Mouse (Mus musculus): Measurements from ENCODE around the gene Lhpp. TPM values are rescaled to one million over a fixed set of nuclear protein-coding genes. Genes with fewer than 3 reads are reported as not detected.
A peak's percentile ranks its signal among the peaks of the same experiment; 100 is the strongest.

The Lhpp gene
- total and polyA plus RNA-seq, 3 experiments: 23.0 to 38.6 (median 25.2) TPM

DNA sequence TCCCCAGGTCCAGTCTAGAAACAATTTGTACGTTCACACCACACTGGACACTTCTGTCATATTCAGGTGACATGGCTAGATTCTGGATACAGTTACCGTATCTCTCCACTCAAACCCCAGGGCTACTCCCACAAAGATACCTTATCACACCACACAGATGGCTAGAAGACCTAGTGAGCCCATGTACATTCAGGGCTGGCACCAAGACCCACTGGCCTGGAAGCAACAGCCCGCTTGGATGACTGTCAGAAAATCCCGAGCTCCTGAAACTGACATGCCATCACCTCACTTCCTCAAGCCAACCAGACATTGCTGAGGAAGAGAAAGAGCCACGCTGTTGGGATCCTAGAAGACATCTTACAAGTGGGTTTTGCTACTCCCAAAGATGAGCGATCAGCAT is 128.4 kb downstream of the Lhpp start:
- no peak for DNase-seq

DNA sequence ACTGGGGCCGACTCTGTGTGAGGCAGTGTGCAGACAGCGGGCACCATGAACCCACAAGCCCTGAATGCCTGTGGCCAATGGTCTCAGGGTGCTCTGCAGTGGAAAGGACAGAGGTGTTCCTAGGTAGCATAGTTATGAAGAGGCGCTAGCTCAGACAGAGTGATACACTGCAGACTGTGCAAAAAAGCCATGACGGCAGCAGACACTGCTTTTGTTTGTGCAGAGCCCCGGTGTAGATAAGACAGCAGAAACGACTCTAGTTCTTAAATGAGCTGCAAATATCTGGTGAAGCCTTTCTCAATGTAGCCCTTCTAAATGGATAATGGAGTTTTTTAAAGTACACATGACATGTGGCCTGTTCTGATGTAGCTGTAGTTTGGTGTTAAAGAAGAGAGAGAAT is 129.4 kb downstream of the Lhpp start:
- DNase-seq: no peak

DNA sequence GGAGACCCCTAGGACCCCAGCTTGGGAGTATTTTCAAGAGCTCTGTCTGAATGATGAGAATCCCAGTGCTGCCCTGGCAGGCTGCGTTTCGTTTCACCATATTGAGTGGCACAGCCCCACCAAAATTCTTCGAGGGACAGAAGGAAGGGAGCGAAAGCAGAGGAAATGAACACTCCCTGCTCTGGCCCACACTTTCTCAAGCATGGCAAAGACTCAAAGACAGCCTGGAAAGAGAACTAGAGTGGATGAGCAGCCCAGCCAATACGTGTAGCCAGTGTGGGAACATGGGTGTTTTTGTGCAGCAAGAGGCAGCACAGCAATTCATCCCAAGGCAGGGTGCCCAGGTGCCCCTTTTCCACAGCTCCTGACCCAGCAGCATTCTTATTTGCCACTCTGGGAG is 132.5 kb downstream of the Lhpp start:
- no peak for DNase-seq

DNA sequence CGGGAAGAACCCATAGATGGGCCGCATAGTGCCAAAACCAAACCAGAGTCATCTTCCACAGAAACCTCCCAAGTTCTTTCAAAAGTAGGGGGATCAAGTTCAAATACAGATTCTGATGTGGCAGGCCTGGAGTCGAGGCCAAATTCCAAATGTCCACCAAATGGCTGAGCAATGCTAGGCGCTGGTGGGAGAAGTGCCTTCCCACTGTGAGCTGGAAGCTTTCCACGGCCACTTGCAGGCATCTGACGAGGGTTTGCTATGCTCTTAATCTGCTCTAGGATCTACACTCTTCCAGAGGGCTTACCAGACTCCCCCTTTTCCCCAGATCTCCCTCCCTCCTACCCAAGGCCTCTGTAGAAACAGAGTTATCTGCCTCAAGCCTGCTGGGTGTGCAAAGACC is 136.7 kb downstream of the Lhpp start:
- no peak for DNase-seq

DNA sequence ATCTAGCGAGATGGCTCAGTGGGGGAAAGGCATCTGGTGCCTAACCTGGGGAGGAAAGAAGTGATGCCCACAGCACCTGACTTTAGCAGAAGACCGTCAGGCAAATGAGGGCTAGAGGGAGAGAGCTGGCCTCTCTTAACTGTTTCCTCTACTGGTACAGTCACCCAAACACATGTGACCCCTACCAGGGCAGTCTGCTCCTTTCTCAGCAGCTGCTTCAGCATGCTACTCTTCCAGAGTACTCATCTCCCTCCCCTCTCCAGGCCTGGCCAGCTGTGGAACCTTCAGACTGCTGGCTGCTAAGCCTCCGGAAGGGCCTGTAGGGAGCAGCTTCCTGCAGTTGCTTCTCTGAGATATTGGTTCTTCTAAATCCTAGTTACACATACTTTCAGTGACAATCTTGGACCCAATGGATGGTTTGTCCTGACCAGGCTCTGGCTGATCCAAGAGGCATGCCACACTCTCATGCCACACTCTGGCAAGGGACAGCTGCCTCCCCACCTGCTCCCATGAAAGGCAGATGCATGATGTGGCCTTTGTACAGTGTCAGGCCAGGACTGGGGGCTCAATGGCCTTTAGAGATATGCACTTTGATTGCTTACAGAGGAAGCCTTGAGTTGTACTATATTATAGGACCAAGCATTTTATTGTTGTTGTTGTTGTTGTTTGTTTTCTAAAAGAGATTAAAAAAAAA is 137.8 kb downstream of the Lhpp start:
- DNase-seq: no peak

DNA sequence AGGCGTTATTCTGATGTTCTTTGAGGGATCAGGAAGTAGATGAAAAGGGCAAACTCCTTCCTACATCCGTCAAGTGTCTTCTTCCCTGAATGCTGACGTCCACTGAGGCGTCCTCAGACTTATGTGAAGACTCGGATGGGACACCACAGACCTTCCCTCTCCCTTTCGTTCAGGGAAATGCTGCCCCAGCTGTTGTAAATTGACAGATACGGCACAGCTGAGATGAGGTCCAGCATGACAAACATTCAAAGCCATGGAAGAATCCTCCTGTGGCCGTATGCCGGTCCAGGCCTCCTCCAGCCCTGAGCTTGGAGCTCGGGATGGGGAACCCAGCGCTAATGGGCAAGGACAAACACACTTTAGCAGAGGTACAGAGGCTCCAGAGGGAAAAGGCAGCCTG is 139.1 kb downstream of the Lhpp start:
- no peak for DNase-seq

DNA sequence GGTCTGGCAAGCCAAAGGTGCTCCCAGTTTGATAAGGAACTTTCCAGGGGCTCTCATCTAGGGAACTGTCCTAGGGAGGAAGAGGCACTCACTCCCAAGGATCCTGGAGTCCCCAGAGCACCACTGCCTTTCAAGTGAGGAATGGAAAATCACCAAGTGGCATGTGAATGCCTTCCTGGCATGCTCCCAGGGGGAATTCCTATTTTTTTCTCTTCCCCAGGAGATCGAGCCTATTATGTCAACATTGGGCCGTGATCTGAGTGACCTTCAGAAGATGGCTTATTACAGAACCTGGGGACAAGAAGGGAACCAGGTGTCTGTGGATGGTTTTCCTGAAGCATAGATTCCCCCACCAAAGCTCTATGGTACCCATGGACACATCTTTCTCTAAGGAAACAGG is 141.3 kb downstream of the Lhpp start:
- peak; percentile 86 for DNase-seq

DNA sequence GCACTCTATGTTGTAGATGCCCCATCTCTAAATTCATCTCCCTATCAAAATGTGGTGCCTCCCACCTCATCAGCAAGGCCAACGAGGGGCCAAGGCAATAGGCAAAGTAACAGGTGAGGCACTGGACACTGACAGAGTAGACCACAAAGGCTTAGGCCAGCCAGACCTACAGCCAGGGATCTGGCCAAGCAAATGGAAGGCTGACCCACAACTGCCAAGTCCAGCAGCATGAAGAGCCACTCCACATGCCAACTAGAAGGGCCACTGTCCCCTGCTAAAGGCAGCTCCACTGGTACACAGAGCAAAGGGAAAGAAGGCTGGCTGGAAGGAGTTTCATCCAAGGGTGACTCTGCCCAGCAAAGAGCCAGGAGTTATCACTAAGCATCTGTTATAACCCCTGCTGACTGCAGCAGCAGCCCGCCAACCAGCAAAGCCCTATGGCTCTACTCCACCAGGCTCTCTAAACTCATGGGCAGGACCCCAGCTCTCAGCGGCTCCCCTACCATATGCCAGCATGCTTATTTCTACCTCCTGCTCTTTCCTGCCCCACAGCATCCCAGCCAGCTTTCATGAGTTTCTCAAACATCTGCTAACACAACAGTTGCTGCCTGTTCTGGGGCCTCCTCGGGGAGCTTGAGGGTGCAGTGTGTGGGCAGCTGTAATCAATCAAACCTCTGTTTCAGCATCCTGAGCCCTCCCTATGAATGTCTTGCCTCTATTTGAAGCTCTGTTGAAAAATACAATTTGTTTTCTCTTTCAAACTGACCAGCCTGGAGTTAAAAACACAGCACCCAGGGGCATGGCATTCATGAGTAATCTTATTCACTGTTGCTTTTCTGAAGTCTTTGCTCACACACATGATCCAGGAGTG is 143.3 kb downstream of the Lhpp start:
- DNase-seq: no peak

DNA sequence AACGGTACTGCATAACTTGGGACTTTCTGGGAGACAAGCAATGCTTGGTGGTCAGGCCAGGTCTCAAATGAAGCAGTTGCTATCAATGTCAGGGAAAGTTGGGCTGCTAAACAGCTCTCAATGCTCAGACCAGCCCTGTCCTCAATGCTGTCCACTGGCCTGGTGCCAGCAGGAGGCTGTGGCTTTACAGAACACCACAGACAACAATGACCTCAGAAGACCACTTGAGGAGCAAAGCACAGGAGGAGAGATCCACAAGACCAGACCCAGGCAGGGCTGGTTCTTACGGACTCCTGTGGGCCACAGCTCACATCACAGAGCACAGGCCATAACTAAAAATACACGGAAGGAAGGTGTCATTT is 143.9 kb downstream of the Lhpp start:
- DNase-seq: no peak

Other genes with a start within 250 kb of the Lhpp start
- gene Oat, start 34.2 kb upstream of the Lhpp start, total RNA-seq (2021): 100 to 1,000 TPM in 1 of 2 experiments, 10 to 100 TPM in 1; 99.3 to 144 TPM
- 87.9 and 111 TPM in 2 replicates for gene Oat, start 34.2 kb upstream of the Lhpp start, polyA plus RNA-seq (2012; rRNA removed)
- not detected for gene Nkx1-2, start 11.0 kb upstream of the Lhpp start, total RNA-seq (2021)
- gene Nkx1-2, start 11.0 kb upstream of the Lhpp start, polyA plus RNA-seq (2012; rRNA removed): not detected in 2 replicates
- 10 to 100 TPM; 61.1 to 69.5 TPM for gene Fam53b, start 203.2 kb downstream of the Lhpp start, total RNA-seq (2021)
- gene Fam53b, start 203.2 kb downstream of the Lhpp start, polyA plus RNA-seq (2012; rRNA removed): 97.5 and 140 TPM in 2 replicates
- gene Eef1akmt2, start 242.0 kb downstream of the Lhpp start, total RNA-seq (2021): 10 to 100 TPM; 19.5 to 27.9 TPM
- gene Eef1akmt2, start 242.0 kb downstream of the Lhpp start, polyA plus RNA-seq (2012; rRNA removed): 4.3 and 5.1 TPM in 2 replicates
- 10 to 100 TPM; 29.3 to 44.1 TPM for gene Abraxas2, start 248.6 kb downstream of the Lhpp start, total RNA-seq (2021)
- gene Abraxas2, start 248.6 kb downstream of the Lhpp start, polyA plus RNA-seq (2012; rRNA removed): 5.8 and 8.3 TPM in 2 replicates